Mouse (Mus musculus) intestine, postnatal 0 days (tissue): ENCODE results near the gene Plpp4. TPM values are rescaled to one million over a fixed set of nuclear protein-coding genes. Genes with fewer than 3 reads are reported as not detected.

Source experiments
- ATAC-seq: fragments of 200-750 bp; cut with Nextera tagmentation; 2 replicates; pipeline ENCODE4 v1.8.0; 2017; ENCODE audit warnings: mild to moderate bottlenecking, moderate TSS enrichment, moderate library complexity
- H3K27ac ChIP-seq: fragments of 300-500 bp; sonication (generic); 2 replicates; pipeline ENCODE4 v1.5.1; 2014; ENCODE audit warnings: mild to moderate bottlenecking, low read depth, low read length, moderate library complexity
- H3K27me3 ChIP-seq: fragments of 300-500 bp; sonication (generic); replicated peaks from 2 replicates; pipeline ENCODE4 v1.6.1; 2014; ENCODE audit warnings: low read length, mixed read lengths; ENCODE audit not compliant: control insufficient read depth, insufficient read depth
- H3K36me3 ChIP-seq: fragments of 300-500 bp; sonication (generic); 2 replicates; pipeline ENCODE4 v1.6.1; 2014; ENCODE audit warnings: mild to moderate bottlenecking, moderate library complexity; ENCODE audit not compliant: control insufficient read depth, insufficient read depth
- H3K4me1 ChIP-seq: fragments of 300-500 bp; sonication (generic); replicated peaks from 2 replicates; pipeline ENCODE4 v1.6.1; 2014; ENCODE audit warnings: antibody characterized with exemption, low read length, mixed read lengths; ENCODE audit not compliant: control insufficient read depth, insufficient read depth
- H3K4me2 ChIP-seq: fragments of 300-500 bp; sonication (generic); replicated peaks from 2 replicates; pipeline ENCODE4 v1.6.1; 2014; ENCODE audit warnings: low read depth, mild to moderate bottlenecking, moderate library complexity
- H3K4me3 ChIP-seq: fragments of 300-500 bp; sonication (generic); 2 replicates; pipeline ENCODE4 v1.5.1; 2014; ENCODE audit warnings: low read depth, low read length
- H3K9ac ChIP-seq: fragments of 300-500 bp; sonication (generic); 2 replicates; pipeline ENCODE4 v1.6.1; 2014; ENCODE audit warnings: mild to moderate bottlenecking, low read depth, low read length
- H3K9me3 ChIP-seq: fragments of 300-500 bp; sonication (generic); 2 replicates; pipeline ENCODE4 v1.6.1; 2016; ENCODE audit warnings: mixed run types; ENCODE audit not compliant: control insufficient read depth
- CTCF ChIP-seq: sonication (generic); IDR thresholded peaks from 2 replicates; pipeline ENCODE4 v1.5.1; 2016; ENCODE audit warnings: low read depth, mild to moderate bottlenecking, control low read depth, antibody characterized with exemption, moderate library complexity
- WGBS: fragments of 180-500 bp; shearing (Covaris S2); extraction: QIAGEN DNeasy Blood & Tissue Kit; methylation state at CpG from one replicate; pipeline ENCODE4 v1.1.7; 2014; 5-methylcytosine and 5-hydroxymethylcytosine counted together
- polyA plus RNA-seq: library from polyadenylated mRNA; unstranded; fragments of >200 nt; fragmentation: Nextera tagmentation; extraction: Ambion mirVana; gene quantifications from 2 replicates; pipeline ENCODE4 v1.2.1, GENCODE M21; 2015

Plpp4 gene
- polyA plus RNA-seq, 1 experiment from 2014 or later = 0.21 TPM

GRCm38 (mm10) chr7:129415179-129415578 lies 158.3 kb downstream of the Plpp4 start:
- TF ChIP-seq CTCF = no peak
- Histone ChIP-seq H3K9ac (no peak overlapping the region), H3K36me3 (no peaks in the 10 kb centered on the region), H3K27me3 (no peaks in the 10 kb centered on the region), H3K9me3 (no peaks in the 10 kb centered on the region), H3K4me1 (no peaks in the 10 kb centered on the region), H3K27ac (no peak overlapping the region), H3K4me2 (no peak overlapping the region), H3K4me3 (no peak overlapping the region)
- 70% methylated on average over 4 of the region's 4 CpGs for WGBS
- no peak for ATAC-seq

GRCm38 (mm10) chr7:129421181-129421580 lies 164.3 kb downstream of the Plpp4 start:
- no peak overlapping the region for H3K27ac ChIP-seq
- H3K36me3 ChIP-seq = no peaks in the 10 kb centered on the region
- H3K27me3 ChIP-seq = no peaks in the 10 kb centered on the region
- H3K4me2 ChIP-seq = no peak overlapping the region
- no peak overlapping the region for H3K9ac ChIP-seq
- TF ChIP-seq CTCF = no peak
- no peak for ATAC-seq
- H3K9me3 ChIP-seq = no peaks in the 10 kb centered on the region
- no peaks in the 10 kb centered on the region for H3K4me1 ChIP-seq
- no peak overlapping the region for H3K4me3 ChIP-seq
- 15% methylated on average over 1 of the region's 1 CpGs for WGBS

GRCm38 (mm10) chr7:129425554-129425953 lies 168.7 kb downstream of the Plpp4 start:
- Histone ChIP-seq H3K4me2 (no peak overlapping the region), H3K4me1 (no peaks in the 10 kb centered on the region), H3K9me3 (no peaks in the 10 kb centered on the region), H3K9ac (no peak overlapping the region), H3K27me3 (no peaks in the 10 kb centered on the region), H3K4me3 (no peak overlapping the region), H3K36me3 (no peaks in the 10 kb centered on the region), H3K27ac (no peak overlapping the region)
- ATAC-seq = no peak
- 26% methylated on average over 2 of the region's 2 CpGs for WGBS
- TF ChIP-seq CTCF = no peak

- 54% methylated on average over 4 of the region's 4 CpGs for WGBS
- no peak overlapping the region for H3K27ac ChIP-seq
- no peak overlapping the region for H3K9ac ChIP-seq
- H3K9me3 ChIP-seq = no peaks in the 10 kb centered on the region
- TF ChIP-seq CTCF = no peak; the same call in 1 of the 2 replicates
- no peak overlapping the region for H3K4me3 ChIP-seq
- no peak overlapping the region for H3K4me2 ChIP-seq
- H3K36me3 ChIP-seq = no peaks in the 10 kb centered on the region
- H3K27me3 ChIP-seq = no peaks in the 10 kb centered on the region
- no peaks in the 10 kb centered on the region for H3K4me1 ChIP-seq
- no peak for ATAC-seq
These were observed 172.0 kb downstream of the Plpp4 start for GRCm38 (mm10) chr7:129428794-129429193.

GRCm38 (mm10) chr7:129429903-129430302 lies 173.1 kb downstream of the Plpp4 start:
- Histone ChIP-seq H3K27ac (no peak overlapping the region), H3K4me1 (no peaks in the 10 kb centered on the region), H3K9me3 (no peaks in the 10 kb centered on the region), H3K9ac (no peak overlapping the region), H3K4me3 (no peak overlapping the region), H3K36me3 (no peaks in the 10 kb centered on the region), H3K27me3 (no peaks in the 10 kb centered on the region), H3K4me2 (no peak overlapping the region)
- 77% methylated on average over 3 of the region's 3 CpGs for WGBS
- no peak for ATAC-seq
- no peak for TF ChIP-seq CTCF
